Mouse (Mus musculus) lung, postnatal 0 days (tissue): ENCODE data around the gene Cpped1.

ENCODE experiments used
- CTCF ChIP-seq: IDR thresholded peaks from 2 replicates; pipeline ENCODE4 v1.5.1; 2016; ENCODE audit warnings: antibody characterized with exemption, mild to moderate bottlenecking
- EP300 ChIP-seq: IDR thresholded peaks from 2 replicates; pipeline ENCODE4 v1.6.1; 2016; ENCODE audit warnings: antibody characterized with exemption, mild to moderate bottlenecking, control low read depth

DNA sequence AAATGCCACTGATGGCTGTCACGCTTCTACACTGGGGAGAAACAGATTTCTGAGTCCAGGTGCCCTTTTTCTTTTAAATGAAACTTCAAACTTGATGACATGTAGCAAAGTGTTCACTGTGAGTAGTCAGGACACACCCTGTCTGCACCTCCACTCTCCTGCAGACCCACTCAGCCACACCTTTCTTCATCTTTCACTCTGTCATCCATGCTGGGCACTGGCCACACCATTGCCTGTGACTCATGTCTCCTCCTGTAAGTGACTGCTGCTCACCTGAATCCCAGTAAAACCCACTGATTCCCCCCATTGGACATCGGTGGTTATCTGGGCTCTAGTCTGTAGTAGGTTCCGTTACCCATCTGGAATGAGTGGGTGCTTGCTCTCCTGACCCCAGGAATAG lies 118.8 kb downstream of the Cpped1 start:
- TF ChIP-seq CTCF (no peak), EP300 (no peak)
